Mouse (Mus musculus): ENCODE results near the gene Gm12166.
"Not testable (repeated sequence)": the region's sequence is repeated elsewhere in the genome, so short reads cannot be mapped to it uniquely, and the experiment has no call there.

The Gm12166 gene

DNA sequence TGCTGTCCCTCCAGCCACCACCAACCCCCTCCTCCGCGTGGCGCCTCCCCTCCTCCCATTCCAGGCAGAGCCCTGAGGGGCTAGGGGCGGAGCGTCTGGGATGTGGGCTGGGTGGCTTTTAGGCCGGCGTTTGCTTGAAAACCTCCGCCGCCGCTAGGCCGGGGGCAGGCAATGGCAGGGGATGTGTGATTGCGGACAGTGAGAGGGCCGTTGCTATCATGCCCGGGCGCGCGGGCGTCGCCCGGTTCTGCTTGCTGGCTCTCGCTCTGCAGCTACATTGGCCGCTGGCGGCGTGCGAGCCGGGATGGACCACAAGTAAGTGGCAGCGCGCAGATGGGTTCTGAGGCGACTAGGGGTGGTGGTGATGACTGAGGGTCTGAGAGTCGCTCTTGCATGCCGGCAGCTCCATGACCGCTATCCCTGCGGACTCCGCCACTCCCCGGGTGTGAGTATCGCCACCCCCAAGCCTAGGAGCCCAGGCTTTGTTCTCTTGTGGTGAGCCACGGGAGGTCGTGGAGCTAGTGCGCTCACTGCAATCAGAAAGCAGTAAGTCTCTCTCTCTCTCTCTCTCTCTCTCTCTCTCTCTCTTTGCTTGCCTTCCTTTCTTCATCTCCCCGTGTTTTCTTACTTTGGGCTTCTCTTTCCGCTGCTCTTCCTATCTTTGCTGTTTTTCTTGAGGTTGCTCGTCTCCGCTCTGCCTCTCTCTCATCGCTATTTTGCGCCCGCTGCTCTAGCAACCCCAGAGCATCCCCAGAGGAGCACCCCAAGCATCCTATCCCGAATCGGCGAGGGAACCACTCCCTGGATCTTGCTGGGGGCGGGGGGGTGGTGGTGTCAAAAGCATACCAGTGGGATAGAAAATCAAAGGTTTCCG lies 4.0 kb upstream of the Gm12166 start, which contains the start of gene Adam19:
TSS of gene Adam19 (plus strand) at position 97 of the 874 bp plus-strand sequence.
- DNase-seq (ENCODE audit: low spot score in 2 of 2) = peak in 1 of 2 experiments; percentile 65

GRCm38 (mm10) chr11:46054911-46055895 lies 3.1 kb upstream of the Gm12166 start:
- DNase-seq (ENCODE audit: low spot score in 2 of 2) = no peak

GRCm38 (mm10) chr11:46054311-46054710 lies 2.2 kb upstream of the Gm12166 start:
- no peak for DNase-seq (ENCODE audit: low spot score in 2 of 2)

GRCm38 (mm10) chr11:46053457-46053856 lies 1.3 kb upstream of the Gm12166 start:
- DNase-seq (ENCODE audit: low spot score in 2 of 2) = not testable (repeated sequence)

DNA sequence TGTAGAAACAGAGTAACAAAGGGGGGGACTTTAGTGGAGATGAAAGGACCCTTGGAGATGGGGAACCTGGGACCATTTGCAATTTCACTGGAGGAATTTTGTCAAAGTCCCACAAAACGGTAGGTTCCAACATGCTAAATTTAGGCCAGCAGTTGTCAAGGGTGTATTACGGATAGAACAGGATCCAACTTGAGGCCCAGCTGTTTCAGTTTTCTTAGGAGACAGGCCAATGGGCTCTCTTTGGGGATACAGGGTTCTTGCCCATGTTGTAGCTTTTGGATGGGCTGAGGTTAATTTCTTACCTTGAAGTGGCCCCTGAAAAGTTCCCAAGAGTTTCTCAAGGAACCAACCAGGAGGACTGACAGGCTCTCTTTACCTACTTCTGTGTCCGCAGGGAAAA lies 4.9 kb downstream of the Gm12166 start:
- DNase-seq (ENCODE audit: low spot score in 2 of 2) = no peak

DNA sequence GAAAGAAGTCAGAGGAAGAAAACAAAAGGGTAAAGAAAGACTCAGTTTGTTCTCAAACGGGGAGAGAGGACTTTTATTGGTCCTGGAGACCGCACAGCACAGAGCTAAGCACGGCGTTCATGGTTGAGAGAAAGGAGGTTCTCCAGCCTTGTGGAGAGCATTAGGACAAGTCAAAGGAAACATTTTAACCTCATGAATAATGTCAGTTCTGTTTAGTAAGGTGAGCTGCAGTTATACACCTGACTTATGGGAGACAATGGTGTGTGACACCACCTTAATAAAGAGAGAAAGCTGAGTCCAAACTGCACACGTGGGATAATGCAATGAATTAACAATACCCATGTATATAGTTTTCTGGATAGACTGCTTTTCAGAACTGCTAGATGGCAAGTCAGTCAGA lies 7.3 kb downstream of the Gm12166 start:
- no peak for DNase-seq (ENCODE audit: low spot score in 2 of 2)

DNA sequence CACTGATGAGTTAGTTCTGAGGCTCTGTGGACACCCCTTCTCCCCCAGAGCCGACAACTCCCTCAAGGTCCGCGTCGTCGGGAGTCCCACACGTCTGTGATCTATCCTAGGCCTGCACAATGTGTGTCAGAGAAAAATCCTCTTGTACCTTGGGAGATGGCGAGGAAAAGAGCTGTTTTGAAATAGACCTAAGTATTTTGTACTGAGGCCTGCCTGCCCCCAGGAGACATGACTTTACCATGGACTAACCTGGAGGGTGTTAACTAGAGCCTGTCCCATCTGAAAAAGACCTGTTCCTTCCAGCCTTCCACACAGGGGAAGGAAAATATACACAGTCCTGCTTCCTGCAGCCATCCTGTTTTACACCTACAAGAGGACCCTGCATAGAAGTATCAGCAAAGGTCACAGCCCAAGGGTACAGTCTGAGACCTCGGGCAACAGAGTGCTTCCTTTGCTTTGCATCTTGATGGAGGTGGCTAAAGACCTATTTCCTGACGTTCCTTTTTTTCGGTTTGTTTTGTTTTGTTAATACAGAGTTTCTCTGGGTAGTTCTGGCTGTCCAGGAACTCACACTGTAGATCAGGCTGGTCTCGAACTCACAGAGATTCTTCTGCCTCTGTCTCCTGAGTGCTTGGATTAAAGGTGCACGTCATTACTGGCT lies 10.4 kb downstream of the Gm12166 start:
- no peak for DNase-seq (ENCODE audit: low spot score in 2 of 2)

DNA sequence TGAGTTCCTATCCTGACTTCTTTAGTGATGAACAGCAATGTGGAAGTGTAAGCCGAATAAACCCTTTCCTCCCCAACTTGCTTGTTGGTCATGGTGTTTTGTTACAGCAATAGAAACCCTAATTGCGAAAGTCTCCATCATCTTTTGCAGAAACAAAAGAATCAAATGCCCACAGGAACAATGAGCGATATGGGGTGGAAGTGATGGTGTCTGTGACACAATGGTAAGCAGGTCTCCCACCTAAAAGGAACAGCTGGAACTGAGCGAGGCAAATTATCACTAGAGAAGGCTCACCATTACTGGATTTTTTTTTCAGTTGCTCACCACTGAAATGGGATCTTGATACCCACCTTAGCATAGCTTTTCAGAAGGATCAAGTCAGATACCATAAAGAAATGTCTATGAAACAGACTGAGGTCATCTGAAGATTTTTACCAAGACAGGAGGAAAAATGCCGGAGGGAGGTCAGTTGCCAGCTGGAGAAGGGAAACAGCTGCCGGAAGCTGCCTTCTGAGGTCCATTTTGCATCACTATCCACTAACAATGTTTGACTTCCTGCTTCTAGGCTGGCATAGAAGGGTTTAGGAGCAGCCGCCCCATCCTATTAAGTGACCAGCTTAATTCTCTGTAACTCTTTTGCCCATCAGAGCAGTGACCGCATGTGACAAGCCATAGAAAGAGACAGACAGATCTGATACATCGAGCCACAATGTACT lies 11.1 kb downstream of the Gm12166 start:
- no peak for DNase-seq (ENCODE audit: low spot score in 2 of 2)

- DNase-seq (ENCODE audit: low spot score in 2 of 2) = no peak
Measured at GRCm38 (mm10) chr11:46039335-46039734, 12.8 kb downstream of the Gm12166 start.

DNA sequence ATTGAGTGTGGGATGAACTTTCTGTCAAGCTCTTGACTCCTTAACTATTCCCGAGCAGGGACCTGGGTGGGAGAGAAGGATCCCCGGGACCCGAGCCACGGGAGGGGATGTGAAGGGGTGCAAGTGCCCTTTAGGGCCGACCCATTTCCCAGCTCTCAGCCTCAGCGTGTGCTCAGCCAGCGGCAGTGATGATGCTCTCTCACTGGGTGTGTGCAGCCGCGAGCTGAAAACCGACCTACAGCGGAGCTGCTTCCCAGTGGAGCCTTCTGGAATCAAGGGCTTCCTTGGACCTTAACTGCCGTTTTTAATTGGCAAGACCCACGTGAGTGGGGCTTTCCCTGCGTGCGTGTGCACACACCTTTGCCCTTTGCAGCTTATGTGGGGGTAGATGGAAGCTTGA lies 13.2 kb downstream of the Gm12166 start:
- DNase-seq (ENCODE audit: low spot score in 2 of 2) = no peak

DNA sequence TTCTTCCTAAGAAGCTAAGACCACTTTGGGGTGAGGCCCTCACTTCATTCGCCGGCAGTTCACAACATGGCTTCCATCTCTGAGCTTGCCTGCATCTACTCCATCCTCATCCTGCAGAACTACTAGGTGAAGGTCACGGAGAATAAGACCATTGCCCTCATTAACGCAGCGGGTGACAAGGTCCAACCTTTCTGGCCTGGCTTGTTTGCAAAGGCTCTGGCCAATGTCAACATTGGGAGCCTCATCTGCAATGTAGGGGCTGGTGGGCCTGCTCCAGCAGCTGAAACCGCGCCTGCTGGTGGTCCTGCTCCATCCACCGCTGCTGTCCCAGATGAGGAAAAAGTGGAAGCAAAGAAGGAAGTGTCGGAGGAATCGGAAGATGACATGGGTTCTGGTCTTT lies 15.7 kb downstream of the Gm12166 start:
- DNase-seq (ENCODE audit: low spot score in 2 of 2) = no peak

- no peak for DNase-seq (ENCODE audit: low spot score in 2 of 2)
Measured at GRCm38 (mm10) chr11:46032956-46033355, 19.2 kb downstream of the Gm12166 start.

GRCm38 (mm10) chr11:46031470-46031869 lies 20.7 kb downstream of the Gm12166 start:
- no peak for DNase-seq (ENCODE audit: low spot score in 2 of 2)

DNA sequence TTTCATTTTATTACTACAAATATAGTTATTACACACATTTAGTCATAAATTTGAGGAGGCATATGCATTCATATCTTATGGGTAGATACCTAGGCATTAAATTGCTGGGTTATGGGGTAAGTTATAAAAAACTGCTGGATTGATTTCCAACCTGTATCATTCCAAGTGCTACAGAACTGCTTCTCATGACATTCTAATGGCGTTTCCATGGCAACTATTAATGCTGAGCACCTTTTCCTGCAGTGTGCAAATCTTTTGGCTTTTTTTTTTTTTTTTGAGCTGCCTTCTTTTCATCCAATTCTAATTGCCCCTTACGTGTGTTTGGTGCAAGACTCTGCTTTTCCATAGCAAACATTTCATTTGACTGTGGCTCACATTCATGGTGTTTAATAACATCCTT lies 22.1 kb downstream of the Gm12166 start:
- no peak for DNase-seq (ENCODE audit: low spot score in 2 of 2)

DNA sequence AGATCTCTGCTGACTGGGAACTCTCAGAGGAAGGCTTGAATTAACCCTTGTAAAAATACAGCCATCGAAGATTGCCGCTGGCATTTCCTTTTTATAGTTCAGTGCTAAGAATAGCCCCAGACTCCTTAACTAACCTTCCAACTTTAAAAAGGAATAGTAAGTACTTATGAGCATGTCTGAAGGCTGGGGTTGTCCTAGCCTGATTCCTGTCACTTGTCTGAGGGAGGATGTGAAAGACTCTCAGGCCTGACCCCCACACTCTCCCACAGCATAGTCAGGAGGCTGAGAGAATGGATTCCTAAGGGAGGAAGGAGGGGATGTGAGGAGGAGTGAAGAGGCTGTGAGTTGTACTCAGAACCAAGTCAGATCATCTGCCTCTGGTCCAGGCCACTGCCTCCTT lies 22.6 kb downstream of the Gm12166 start:
- DNase-seq (ENCODE audit: low spot score in 2 of 2) = no peak

- no peak for DNase-seq (ENCODE audit: low spot score in 2 of 2)
Measured at GRCm38 (mm10) chr11:46027952-46028814, 23.9 kb downstream of the Gm12166 start.

DNA sequence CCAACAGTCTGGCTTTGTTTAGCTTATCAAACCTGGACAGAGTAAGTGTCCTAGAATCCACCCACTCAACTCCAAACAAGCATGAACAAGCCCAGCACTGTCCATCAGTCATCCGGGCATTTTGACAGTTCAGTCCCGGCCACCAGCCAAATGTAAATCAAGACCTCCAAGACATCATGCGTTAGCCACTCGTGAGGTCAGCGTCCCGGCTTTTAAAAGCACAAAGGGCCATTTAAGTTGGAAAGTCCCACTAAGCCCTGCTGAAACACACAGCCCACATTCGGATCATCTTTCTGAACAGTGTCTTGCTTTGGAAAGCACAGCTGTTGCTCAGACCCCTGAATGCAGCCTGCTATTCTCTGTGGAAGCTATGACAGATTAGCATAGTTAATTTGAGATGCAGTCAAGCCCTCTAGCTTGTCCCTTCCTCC lies 26.1 kb downstream of the Gm12166 start:
- DNase-seq (ENCODE audit: low spot score in 2 of 2) = no peak

- no peak for DNase-seq (ENCODE audit: low spot score in 2 of 2)
Measured at GRCm38 (mm10) chr11:46022983-46023382, 29.1 kb downstream of the Gm12166 start.

DNA sequence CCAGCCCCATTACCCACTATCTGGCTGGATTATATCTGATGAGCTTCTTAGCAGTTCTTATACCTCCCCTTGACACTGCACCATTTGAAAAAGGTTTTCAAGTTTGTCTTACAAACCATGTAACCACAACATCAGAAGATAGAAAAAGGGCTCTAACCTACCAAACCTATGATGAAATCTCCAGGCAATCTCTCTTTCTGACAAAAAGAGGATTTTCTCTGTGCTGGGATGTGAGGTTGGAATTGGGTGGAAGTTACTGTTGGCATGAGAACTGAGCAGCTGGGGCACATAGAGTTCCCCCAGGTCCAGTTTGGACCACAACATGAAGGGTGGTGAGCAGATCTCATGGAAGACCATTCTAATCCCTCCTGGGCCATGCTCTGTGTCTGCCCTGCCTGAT lies 30.3 kb downstream of the Gm12166 start:
- no peak for DNase-seq (ENCODE audit: low spot score in 2 of 2)

GRCm38 (mm10) chr11:46020246-46020645 lies 31.9 kb downstream of the Gm12166 start:
- no peak for DNase-seq (ENCODE audit: low spot score in 2 of 2)

All from left cerebral cortex, adult 9 months (tissue).